Mouse (Mus musculus): ENCODE data around the gene Nfatc3. TPM values are rescaled to one million over a fixed set of nuclear protein-coding genes. Genes with fewer than 3 reads are reported as not detected.

Gene Nfatc3
- polyA plus RNA-seq, 1 experiment from 2014 or later = 4.2 TPM

- peak; percentile 20 for DNase-seq (ENCODE audit: low spot score)
- H3K9me3 ChIP-seq = no peaks in the 10 kb centered on the region
- no peak overlapping the region for H3K27ac ChIP-seq
- no peaks in the 10 kb centered on the region for H3K27me3 ChIP-seq (ENCODE audit: insufficient read depth, poor library complexity, severe bottlenecking)
- H3K4me1 ChIP-seq (replicated peaks) = peaks cover 8% of the 10 kb centered on the region; the same call in 1 of the 2 replicates
- H3K36me3 ChIP-seq = peaks cover 35% of the 10 kb centered on the region
- no peak overlapping the region for H3K4me3 ChIP-seq
- WGBS = 86% methylated on average over 3 of the region's 3 CpGs
Observed at GRCm38 (mm10) chr8:106044151-106044550, 14.5 kb upstream of the Nfatc3 start.

DNA sequence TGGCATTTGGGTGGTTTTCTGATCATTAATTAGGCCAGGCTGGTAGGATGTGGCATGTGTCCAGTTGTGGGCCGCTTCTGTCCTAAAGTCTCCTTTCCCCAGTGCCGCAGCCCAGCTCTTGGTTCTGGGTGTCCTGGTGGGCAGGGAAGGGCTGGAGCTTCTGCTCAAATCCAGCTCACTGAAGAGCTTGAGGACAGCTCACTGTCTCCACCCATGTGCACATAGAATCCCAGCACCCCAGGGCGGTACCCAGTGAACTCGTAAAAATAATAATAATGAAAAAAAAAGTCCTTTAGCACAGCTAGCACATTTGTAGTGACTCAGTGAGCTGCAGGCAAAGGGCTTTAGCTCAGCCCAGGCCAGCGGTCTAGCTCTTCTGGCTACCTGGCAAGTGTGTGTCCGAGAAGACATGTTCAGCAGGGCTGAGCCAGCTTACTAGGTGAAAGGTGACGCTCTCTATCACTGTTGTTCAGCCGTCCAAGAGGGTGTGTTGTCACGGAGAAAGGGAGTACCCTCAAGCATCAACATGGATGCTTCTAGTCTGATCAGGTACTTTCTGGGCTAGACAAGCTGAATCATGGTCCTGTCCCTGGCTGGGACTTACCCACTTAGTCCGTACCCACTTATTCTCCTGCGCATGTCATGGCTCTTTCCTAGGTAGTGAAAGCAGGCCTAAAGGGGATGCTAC is 11.6 kb upstream of the Nfatc3 start:
- DNase-seq (ENCODE audit: low spot score) = no peak
- no peaks in the 10 kb centered on the region for H3K27me3 ChIP-seq (ENCODE audit: insufficient read depth, poor library complexity, severe bottlenecking)
- no peak overlapping the region for H3K27ac ChIP-seq
- H3K4me1 ChIP-seq (replicated peaks) = peaks cover 8% of the 10 kb centered on the region; the same call in 1 of the 2 replicates
- WGBS = 91% methylated on average over 11 of the region's 11 CpGs
- no peaks in the 10 kb centered on the region for H3K9me3 ChIP-seq
- H3K4me3 ChIP-seq = no peak overlapping the region
- H3K36me3 ChIP-seq = peaks cover 52% of the 10 kb centered on the region

GRCm38 (mm10) chr8:106047854-106048630 is 10.6 kb upstream of the Nfatc3 start:
- Histone ChIP-seq H3K4me3 (no peak overlapping the region), H3K36me3 (peaks cover 62% of the 10 kb centered on the region), H3K27ac (no peak overlapping the region), H3K9me3 (no peaks in the 10 kb centered on the region), H3K27me3 (ENCODE audit: insufficient read depth, poor library complexity, severe bottlenecking) (no peaks in the 10 kb centered on the region), H3K4me1 (replicated peaks) (peaks cover 8% of the 10 kb centered on the region; the same call in 1 of the 2 replicates)
- no peak for DNase-seq (ENCODE audit: low spot score)
- 85% methylated on average over 5 of the region's 5 CpGs for WGBS

GRCm38 (mm10) chr8:106049840-106050239 is 8.8 kb upstream of the Nfatc3 start:
- 80% methylated on average over 6 of the region's 6 CpGs for WGBS
- H3K36me3 ChIP-seq = peaks cover 73% of the 10 kb centered on the region

GRCm38 (mm10) chr8:106051068-106051467 is 7.6 kb upstream of the Nfatc3 start:
- no peak for DNase-seq (ENCODE audit: low spot score)
- 92% methylated on average over 3 of the region's 3 CpGs for WGBS
- no peaks in the 10 kb centered on the region for H3K9me3 ChIP-seq
- H3K36me3 ChIP-seq = peaks cover 65% of the 10 kb centered on the region
- no peak overlapping the region for H3K27ac ChIP-seq
- H3K4me3 ChIP-seq = no peak overlapping the region
- no peaks in the 10 kb centered on the region for H3K27me3 ChIP-seq (ENCODE audit: insufficient read depth, poor library complexity, severe bottlenecking)
- H3K4me1 ChIP-seq (replicated peaks) = no peaks in the 10 kb centered on the region

More at GRCm38 (mm10) chr8:106049840-106050239, 8.8 kb upstream of the Nfatc3 start:
- Histone ChIP-seq H3K4me1 (replicated peaks) (0 out of 2 replicates have a peak, but pooled peaks cover 3% of the 10 kb centered on the region), H3K4me3 (no peak overlapping the region), H3K27ac (no peak overlapping the region), H3K9me3 (no peaks in the 10 kb centered on the region), H3K27me3 (ENCODE audit: insufficient read depth, poor library complexity, severe bottlenecking) (no peaks in the 10 kb centered on the region)
- no peak for DNase-seq (ENCODE audit: low spot score)

DNA sequence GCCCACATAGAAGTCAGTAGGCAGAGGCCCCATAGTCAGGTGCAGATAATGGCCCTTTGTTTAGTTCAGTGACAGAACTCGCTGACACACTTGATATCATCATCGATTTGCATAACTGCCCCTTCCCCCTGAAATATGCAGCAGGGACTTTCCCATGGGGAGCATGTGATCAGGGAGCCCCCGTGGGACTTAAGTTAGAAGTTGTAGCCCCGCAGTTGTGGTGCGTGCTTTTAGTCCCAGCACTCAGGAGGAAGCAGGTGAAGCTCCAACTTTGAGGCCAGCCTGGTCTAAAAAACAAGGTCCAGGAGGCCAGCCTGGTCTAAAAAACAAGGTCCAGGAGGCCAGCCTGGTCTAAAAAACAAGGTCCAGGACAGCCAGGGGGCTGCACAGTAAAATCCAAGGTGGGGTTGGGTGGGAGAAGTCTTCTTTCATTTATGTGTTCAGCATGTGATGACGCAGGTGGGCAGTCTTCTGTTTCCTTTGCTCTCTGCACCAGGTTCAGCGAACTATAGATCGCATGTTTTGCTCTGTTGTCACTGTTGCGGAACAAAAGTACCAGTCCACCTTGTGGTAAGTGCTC is 6.0 kb upstream of the Nfatc3 start:
- peaks cover 55% of the 10 kb centered on the region for H3K36me3 ChIP-seq

GRCm38 (mm10) chr8:106054190-106054811 is 4.3 kb upstream of the Nfatc3 start:
- Histone ChIP-seq H3K27ac (no peak overlapping the region), H3K27me3 (ENCODE audit: insufficient read depth, poor library complexity, severe bottlenecking) (no peaks in the 10 kb centered on the region), H3K36me3 (peaks cover 50% of the 10 kb centered on the region), H3K4me3 (no peak overlapping the region), H3K9me3 (no peaks in the 10 kb centered on the region), H3K4me1 (replicated peaks) (peaks cover 11% of the 10 kb centered on the region)
- DNase-seq (ENCODE audit: low spot score) = no peak
- 72% methylated on average over 6 of the region's 6 CpGs for WGBS

More for the DNA sequence above, 6.0 kb upstream of the Nfatc3 start:
- DNase-seq (ENCODE audit: low spot score) = no peak
- Histone ChIP-seq H3K9me3 (no peaks in the 10 kb centered on the region), H3K4me1 (replicated peaks) (no peaks in the 10 kb centered on the region), H3K4me3 (no peak overlapping the region), H3K27ac (no peak overlapping the region), H3K27me3 (ENCODE audit: insufficient read depth, poor library complexity, severe bottlenecking) (no peaks in the 10 kb centered on the region)
- 92% methylated on average over 9 of the region's 9 CpGs for WGBS

DNA sequence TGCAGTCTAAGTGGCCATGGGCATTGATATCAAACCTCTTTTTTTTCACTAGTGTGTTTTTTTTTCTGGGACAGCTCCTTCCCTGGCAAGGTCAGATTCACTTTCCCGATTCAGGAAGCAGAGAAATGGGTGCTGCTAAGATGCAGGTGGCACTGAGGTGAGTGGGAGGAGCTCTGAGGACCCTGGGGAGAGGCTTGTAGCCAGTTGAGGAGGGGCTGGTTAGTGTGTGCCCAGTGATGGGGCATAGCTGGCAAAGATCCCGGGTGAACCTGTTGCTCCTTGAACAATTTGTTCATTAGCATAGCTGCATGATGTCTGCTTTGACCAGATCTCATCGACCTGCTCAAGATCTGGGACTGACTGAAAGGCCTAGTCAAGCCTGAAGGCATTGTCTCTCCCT is 3.6 kb upstream of the Nfatc3 start:
- H3K4me1 ChIP-seq (replicated peaks) = peaks cover 11% of the 10 kb centered on the region
- no peak for DNase-seq (ENCODE audit: low spot score)
- WGBS = 55% methylated on average over 3 of the region's 3 CpGs
- no peak overlapping the region for H3K4me3 ChIP-seq
- H3K9me3 ChIP-seq = no peaks in the 10 kb centered on the region
- no peak overlapping the region for H3K27ac ChIP-seq
- peaks cover 43% of the 10 kb centered on the region for H3K36me3 ChIP-seq
- no peaks in the 10 kb centered on the region for H3K27me3 ChIP-seq (ENCODE audit: insufficient read depth, poor library complexity, severe bottlenecking)

DNA sequence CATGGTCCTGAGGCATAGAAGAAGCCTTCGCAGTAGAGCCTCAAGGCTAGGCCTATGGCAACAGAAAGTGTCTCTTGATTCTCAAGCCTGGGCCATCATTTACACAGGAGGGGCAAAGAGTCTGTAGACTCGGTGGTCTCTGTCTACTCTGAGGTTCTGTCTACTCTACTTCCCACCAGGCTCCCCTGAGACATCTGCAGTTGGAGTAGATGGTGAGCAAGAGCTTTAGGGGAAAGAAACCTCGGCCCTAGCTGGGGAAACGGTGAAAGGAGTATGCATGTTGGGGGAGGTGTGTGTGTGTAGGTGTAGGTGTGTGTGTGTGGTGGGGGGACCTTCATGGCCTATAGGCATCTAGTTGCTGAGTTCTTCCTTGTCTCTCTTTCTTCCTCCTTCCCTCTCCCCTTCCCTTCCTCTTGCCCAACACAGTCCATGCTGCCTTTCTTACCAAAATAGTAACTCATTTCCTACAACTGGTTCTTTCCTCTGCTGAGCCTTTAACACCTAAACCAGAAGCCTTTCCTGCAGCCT is 2.1 kb upstream of the Nfatc3 start:
- H3K4me3 ChIP-seq = no peak overlapping the region
- no peak overlapping the region for H3K27ac ChIP-seq
- WGBS = 88% methylated on average over 4 of the region's 4 CpGs
- no peaks in the 10 kb centered on the region for H3K27me3 ChIP-seq (ENCODE audit: insufficient read depth, poor library complexity, severe bottlenecking)
- H3K4me1 ChIP-seq (replicated peaks) = peaks cover 22% of the 10 kb centered on the region
- H3K9me3 ChIP-seq = no peaks in the 10 kb centered on the region
- DNase-seq (ENCODE audit: low spot score) = no peak
- H3K36me3 ChIP-seq = peaks cover 30% of the 10 kb centered on the region

- DNase-seq (ENCODE audit: low spot score) = peak; percentile 72
- Histone ChIP-seq H3K27ac (peak overlapping the region; percentile 96), H3K9me3 (no peaks in the 10 kb centered on the region), H3K36me3 (no peaks in the 10 kb centered on the region), H3K4me1 (replicated peaks) (peaks cover 26% of the 10 kb centered on the region), H3K27me3 (ENCODE audit: insufficient read depth, poor library complexity, severe bottlenecking) (no peaks in the 10 kb centered on the region), H3K4me3 (peak overlapping the region; percentile 88)
- under 1% methylated on average over 82 of the region's 83 CpGs for WGBS
Observed at GRCm38 (mm10) chr8:106059613-106060371, 1.2 kb downstream of the Nfatc3 start.

- WGBS = 10% methylated on average over 3 of the region's 3 CpGs
- H3K4me1 ChIP-seq (replicated peaks) = peaks cover 26% of the 10 kb centered on the region
- H3K36me3 ChIP-seq = no peaks in the 10 kb centered on the region
- no peak for DNase-seq (ENCODE audit: low spot score)
- H3K4me3 ChIP-seq = peak overlapping the region; percentile 88
- H3K9me3 ChIP-seq = no peaks in the 10 kb centered on the region
- 0 out of 2 replicates have a peak overlapping the region, but pooled peaks have one; percentile 96 for H3K27ac ChIP-seq
- H3K27me3 ChIP-seq (ENCODE audit: insufficient read depth, poor library complexity, severe bottlenecking) = no peaks in the 10 kb centered on the region
Observed at GRCm38 (mm10) chr8:106060521-106060920, 1.9 kb downstream of the Nfatc3 start.

DNA sequence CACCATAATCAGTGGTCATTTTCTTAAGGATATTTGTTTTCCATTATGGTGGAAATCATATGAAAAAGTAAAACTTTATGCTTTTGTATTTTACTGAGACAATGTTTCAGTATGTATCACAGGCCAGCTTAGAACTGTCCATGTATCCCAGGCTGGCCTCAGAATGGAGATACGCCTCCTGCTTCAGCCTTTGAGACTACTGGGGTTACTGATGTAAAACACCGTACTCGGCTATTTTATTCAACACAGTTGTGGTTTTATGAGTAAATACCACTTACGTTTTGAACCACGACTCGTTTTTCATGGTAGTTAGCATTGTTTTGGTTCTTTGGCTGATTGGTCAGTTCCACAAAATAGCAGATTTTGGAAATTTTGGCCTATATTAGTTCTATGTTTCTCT is 3.0 kb downstream of the Nfatc3 start:
- Histone ChIP-seq H3K9me3 (no peaks in the 10 kb centered on the region), H3K4me1 (replicated peaks) (peaks cover 26% of the 10 kb centered on the region), H3K36me3 (no peaks in the 10 kb centered on the region), H3K27ac (no peak overlapping the region), H3K27me3 (ENCODE audit: insufficient read depth, poor library complexity, severe bottlenecking) (no peaks in the 10 kb centered on the region), H3K4me3 (peak overlapping the region; percentile 88; the same call in 1 of the 2 replicates)
- no peak for DNase-seq (ENCODE audit: low spot score)
- WGBS = 87% methylated on average over 6 of the region's 6 CpGs

All from hindbrain, embryonic 10.5 days (tissue).